Mouse (Mus musculus) heart, postnatal 0 days (tissue): Measurements from ENCODE around the gene Ublcp1.

Experiments
- CTCF ChIP-seq: IDR thresholded peaks from 2 replicates; pipeline ENCODE4 v1.5.1; 2016; ENCODE audit warnings: antibody characterized with exemption, control low read depth, low read depth
- EP300 ChIP-seq: IDR thresholded peaks from 2 replicates; pipeline ENCODE4 v1.6.1; 2016; ENCODE audit warnings: antibody characterized with exemption, low read depth

GRCm38 (mm10) chr11:44485089-44485736 lies 14.9 kb upstream of the Ublcp1 start:
- TF ChIP-seq CTCF: no peak
- no peak for TF ChIP-seq EP300
